Comparison of ENCODE assay signal across 14 mouse cellular contexts in the genomic region with DNA sequence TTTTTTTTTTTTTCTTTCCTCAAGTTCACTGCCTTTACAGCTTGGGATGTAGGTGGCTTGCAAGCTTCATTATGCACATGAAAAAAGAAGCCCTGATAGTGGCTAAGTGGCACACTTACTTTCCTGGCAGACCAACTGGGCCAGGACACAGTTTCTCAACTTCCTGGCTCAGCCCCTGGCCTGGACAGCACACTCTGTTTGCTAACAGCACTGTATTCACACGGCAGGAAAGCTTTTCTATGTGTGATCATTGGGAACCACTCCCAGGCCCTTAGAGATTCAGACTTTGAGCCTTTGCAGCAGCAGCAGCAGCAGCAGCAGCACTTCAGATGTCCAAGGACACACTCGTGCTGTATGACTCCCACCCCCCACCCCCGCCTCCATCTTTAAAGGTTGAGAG. TPM values are rescaled to one million over a fixed set of nuclear protein-coding genes. Genes with fewer than 3 reads are reported as not detected.
DNase-seq lines count a peak whose midpoint lies in the region; ATAC-seq and TF ChIP-seq lines count a peak whose summit lies in the region.
"Had no signal": no experiment of that assay in that cellular context is flagged by ENCODE, and none has a peak within 500 bp of the region (broad histone marks: within the 10 kb centered on the region; RNA-seq: fewer than 3 reads in every experiment).

No protein-coding gene starts in this region.

- peak; percentile 36 for DNase-seq in adrenal gland, postnatal 14 days
- DNase-seq in adrenal gland, adult 8-10 months: no peak
- DNase-seq in midbrain, postnatal 0 days (ENCODE audit: low spot score): peak; percentile 50
- DNase-seq in kidney, postnatal 14 days: no peak
- no peak for DNase-seq in T-cell, adult 2 months (ENCODE audit: low spot score)
- DNase-seq in cerebellum, postnatal 10 days: no peak
- DNase-seq: embryo, embryonic 11 days; kidney, postnatal 36 days; thymus, postnatal 36 days had no signal

- no peaks in the 10 kb centered on the region for H3K9me3 ChIP-seq in midbrain, postnatal 0 days (ENCODE audit: low read length)
- no peaks in the 10 kb centered on the region for H3K9me3 ChIP-seq in midbrain, embryonic 15.5 days
- no peaks in the 10 kb centered on the region for H3K9me3 ChIP-seq in lung, embryonic 15.5 days
- H3K9me3 ChIP-seq: forebrain, embryonic 15.5 days; limb, embryonic 13.5 days had no signal

- H3K27me3 ChIP-seq in midbrain, postnatal 0 days (ENCODE audit: insufficient read depth, low read length): no peaks in the 10 kb centered on the region
- H3K27me3 ChIP-seq in midbrain, embryonic 15.5 days (replicated peaks): no peaks in the 10 kb centered on the region
- H3K27me3 ChIP-seq in lung, embryonic 15.5 days: no peaks in the 10 kb centered on the region
- H3K27me3 ChIP-seq: forebrain, embryonic 15.5 days; limb, embryonic 13.5 days had no signal

- no peak for ATAC-seq in midbrain, postnatal 0 days (ENCODE audit: low FRiP score)
- no peak for ATAC-seq in midbrain, embryonic 15.5 days (replicated peaks)
- ATAC-seq in lung, embryonic 15.5 days (ENCODE audit: borderline replicate concordance, extremely low read depth, low FRiP score, low TSS enrichment): peak; percentile 78
- ATAC-seq: forebrain, embryonic 15.5 days had no signal

- H3K27ac ChIP-seq in midbrain, postnatal 0 days (ENCODE audit: low read depth, low read length): no peak overlapping the region
- H3K27ac ChIP-seq in midbrain, embryonic 15.5 days: no peak overlapping the region
- H3K27ac ChIP-seq in lung, embryonic 15.5 days: peak overlapping the region; percentile 55; the same call in 1 of the 2 replicates
- H3K27ac ChIP-seq: forebrain, embryonic 15.5 days; limb, embryonic 13.5 days had no signal

- H3K9ac ChIP-seq in midbrain, postnatal 0 days (replicated peaks; ENCODE audit: low read length, poor library complexity, severe bottlenecking): no peak overlapping the region
- no peak overlapping the region for H3K9ac ChIP-seq in midbrain, embryonic 15.5 days
- no peak overlapping the region for H3K9ac ChIP-seq in lung, embryonic 15.5 days
- H3K9ac ChIP-seq: forebrain, embryonic 15.5 days; limb, embryonic 13.5 days had no signal

- H3K4me2 ChIP-seq in midbrain, postnatal 0 days (ENCODE audit: low read depth, low read length, poor library complexity, severe bottlenecking): no peak overlapping the region
- no peak overlapping the region for H3K4me2 ChIP-seq in midbrain, embryonic 15.5 days
- H3K4me2 ChIP-seq in lung, embryonic 15.5 days: no peak overlapping the region
- H3K4me2 ChIP-seq: forebrain, embryonic 15.5 days; limb, embryonic 13.5 days had no signal

- H3K4me3 ChIP-seq in midbrain, postnatal 0 days (ENCODE audit: low read depth, low read length): no peak overlapping the region
- H3K4me3 ChIP-seq in midbrain, embryonic 15.5 days: no peak overlapping the region
- no peak overlapping the region for H3K4me3 ChIP-seq in lung, embryonic 15.5 days
- H3K4me3 ChIP-seq: forebrain, embryonic 15.5 days; limb, embryonic 13.5 days had no signal

- no peak for TF ChIP-seq CTCF in midbrain, postnatal 0 days (IDR thresholded peaks at IDR 0.05)

- no peaks in the 10 kb centered on the region for H3K4me1 ChIP-seq in midbrain, postnatal 0 days (ENCODE audit: insufficient read depth, low read length)
- H3K4me1 ChIP-seq in midbrain, embryonic 15.5 days: no peaks in the 10 kb centered on the region
- peaks cover 26% of the 10 kb centered on the region for H3K4me1 ChIP-seq in lung, embryonic 15.5 days
- H3K4me1 ChIP-seq: forebrain, embryonic 15.5 days had no signal

- H3K36me3 ChIP-seq in midbrain, postnatal 0 days (ENCODE audit: insufficient read depth, low read length): no peaks in the 10 kb centered on the region
- no peaks in the 10 kb centered on the region for H3K36me3 ChIP-seq in midbrain, embryonic 15.5 days (replicated peaks)
- no peaks in the 10 kb centered on the region for H3K36me3 ChIP-seq in lung, embryonic 15.5 days
- H3K36me3 ChIP-seq: forebrain, embryonic 15.5 days had no signal

- WGBS in midbrain, postnatal 0 days: 47% methylated on average over 3 of the region's 3 CpGs
- WGBS in midbrain, embryonic 15.5 days: 62% methylated on average over 3 of the region's 3 CpGs
- WGBS in lung, embryonic 15.5 days: 27% methylated on average over 3 of the region's 3 CpGs

RNA-seq across cellular contexts. Expression of gene Ston1, which starts 16.8 kb away (rescaled TPM):
- total RNA-seq in adrenal gland, postnatal 14 days (2021): 28.0 and 31.0 TPM in 2 replicates
- total RNA-seq in adrenal gland, adult 8-10 months (2022): 10 to 100 TPM; 32.2 to 49.3 (median 41.6) TPM
- total RNA-seq in midbrain, postnatal 0 days (2014; rRNA removed): 4.0 and 5.0 TPM in 2 replicates
- polyA plus RNA-seq in midbrain, postnatal 0 days (2015; fragmentation: Nextera tagmentation; extraction: Ambion mirVana): 1.1 and 1.3 TPM in 2 replicates
- 2.1 and 2.2 TPM in 2 replicates for polyA plus RNA-seq in midbrain, embryonic 15.5 days (2015; fragmentation: Nextera tagmentation; extraction: Ambion mirVana)
- polyA plus RNA-seq in lung, embryonic 15.5 days (2015; fragmentation: Nextera tagmentation; extraction: Ambion mirVana): 6.6 and 8.4 TPM in 2 replicates

RNA-seq across cellular contexts. Expression of gene Gtf2a1l, which starts 54.2 kb away (rescaled TPM):
- not detected in 2 replicates for total RNA-seq in adrenal gland, postnatal 14 days (2021)
- not detected for total RNA-seq in adrenal gland, adult 8-10 months (2022)
- not detected in 2 replicates for total RNA-seq in midbrain, postnatal 0 days (2014; rRNA removed)
- polyA plus RNA-seq in midbrain, postnatal 0 days (2015; fragmentation: Nextera tagmentation; extraction: Ambion mirVana): 0.29 and 0.39 TPM in 2 replicates
- polyA plus RNA-seq in midbrain, embryonic 15.5 days (2015; fragmentation: Nextera tagmentation; extraction: Ambion mirVana): 0.10 and 0.29 TPM in 2 replicates
- polyA plus RNA-seq in lung, embryonic 15.5 days (2015; fragmentation: Nextera tagmentation; extraction: Ambion mirVana): 0.12 and 0.15 TPM in 2 replicates
- total RNA-seq: heart, postnatal 36 days had no signal
- polyA plus RNA-seq: forebrain, embryonic 15.5 days; limb, embryonic 13.5 days had no signal

Comparison
In these comparisons a context has a peak if more than half of its experiments do, and no peak if none do; other contexts are left out.
1. DNase-seq: peak in adrenal gland, postnatal 14 days (single experiment) and midbrain, postnatal 0 days (single experiment); none in adrenal gland, adult 8-10 months (single experiment), kidney, postnatal 14 days (single experiment), T-cell, adult 2 months (single experiment) and cerebellum, postnatal 10 days (0 of 2).